Mouse (Mus musculus) lung, adult 18-20 months (tissue): ENCODE data around the gene Jarid2.

ENCODE experiments used
- DNase-seq, 2 experiments: peaks; one replicate each; pipeline ENCODE4 v3.0.0; 2022; ENCODE audit warnings: mixed read lengths in 2 of 2

Jarid2 gene

DNA sequence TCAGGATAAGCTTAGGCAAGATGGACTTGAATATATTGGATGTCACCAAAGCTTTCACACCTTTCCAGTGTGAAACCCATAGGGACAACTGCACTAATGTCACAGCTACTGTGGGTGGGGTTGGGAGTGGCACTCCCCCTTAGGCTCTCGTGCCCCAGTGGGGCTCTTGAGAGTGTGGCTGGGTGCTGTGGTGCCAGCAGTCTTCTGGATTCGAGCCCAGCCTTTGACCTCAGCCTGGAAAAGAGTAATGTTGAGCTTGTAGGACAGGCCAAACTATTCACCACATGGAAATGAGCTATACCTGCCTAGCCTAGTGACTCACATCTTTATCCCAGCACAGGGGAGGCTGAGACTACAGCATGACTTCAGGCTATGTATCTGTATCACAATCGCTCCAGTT, 194.8 kb downstream of the Jarid2 start:
- no peak for DNase-seq

DNA sequence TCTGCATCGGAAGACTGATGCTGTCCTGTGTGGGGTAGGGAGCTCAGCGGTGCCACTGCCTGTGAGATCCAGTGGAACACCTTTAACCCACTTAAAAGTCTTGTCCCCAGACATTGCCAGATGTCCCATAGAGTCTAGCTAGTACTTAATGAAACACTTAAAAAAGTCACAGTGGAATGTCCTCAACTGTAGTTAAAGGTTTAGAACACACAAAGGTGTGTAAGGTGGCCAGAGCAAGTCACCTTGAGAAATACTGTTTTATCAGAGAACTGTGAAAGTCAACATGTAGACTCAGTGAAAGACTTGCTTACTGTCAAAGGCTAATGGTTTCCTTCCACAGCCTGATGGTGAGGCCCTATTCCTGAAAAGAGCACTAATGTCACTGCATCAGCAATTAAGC, 195.9 kb downstream of the Jarid2 start:
- no peak for DNase-seq

DNA sequence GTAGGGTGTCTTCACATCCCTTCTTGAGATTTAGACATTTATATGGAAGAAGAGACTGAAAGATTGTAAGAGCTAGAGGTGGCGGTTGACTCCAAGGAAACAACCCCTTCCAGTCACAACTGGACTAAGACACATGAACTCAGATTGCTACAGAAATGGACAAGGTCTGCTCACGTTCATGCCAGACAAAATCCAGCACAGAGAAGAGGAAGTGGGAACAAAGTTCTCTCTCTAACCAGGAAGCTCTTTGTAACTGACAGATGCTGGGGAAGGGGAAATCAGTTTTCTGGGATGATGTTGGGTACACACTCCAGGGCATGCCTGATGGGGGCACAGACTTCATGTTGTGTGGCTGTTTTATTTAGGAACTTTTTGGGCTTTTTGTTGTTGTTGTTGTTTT, 197.0 kb downstream of the Jarid2 start:
- no peak for DNase-seq

DNA sequence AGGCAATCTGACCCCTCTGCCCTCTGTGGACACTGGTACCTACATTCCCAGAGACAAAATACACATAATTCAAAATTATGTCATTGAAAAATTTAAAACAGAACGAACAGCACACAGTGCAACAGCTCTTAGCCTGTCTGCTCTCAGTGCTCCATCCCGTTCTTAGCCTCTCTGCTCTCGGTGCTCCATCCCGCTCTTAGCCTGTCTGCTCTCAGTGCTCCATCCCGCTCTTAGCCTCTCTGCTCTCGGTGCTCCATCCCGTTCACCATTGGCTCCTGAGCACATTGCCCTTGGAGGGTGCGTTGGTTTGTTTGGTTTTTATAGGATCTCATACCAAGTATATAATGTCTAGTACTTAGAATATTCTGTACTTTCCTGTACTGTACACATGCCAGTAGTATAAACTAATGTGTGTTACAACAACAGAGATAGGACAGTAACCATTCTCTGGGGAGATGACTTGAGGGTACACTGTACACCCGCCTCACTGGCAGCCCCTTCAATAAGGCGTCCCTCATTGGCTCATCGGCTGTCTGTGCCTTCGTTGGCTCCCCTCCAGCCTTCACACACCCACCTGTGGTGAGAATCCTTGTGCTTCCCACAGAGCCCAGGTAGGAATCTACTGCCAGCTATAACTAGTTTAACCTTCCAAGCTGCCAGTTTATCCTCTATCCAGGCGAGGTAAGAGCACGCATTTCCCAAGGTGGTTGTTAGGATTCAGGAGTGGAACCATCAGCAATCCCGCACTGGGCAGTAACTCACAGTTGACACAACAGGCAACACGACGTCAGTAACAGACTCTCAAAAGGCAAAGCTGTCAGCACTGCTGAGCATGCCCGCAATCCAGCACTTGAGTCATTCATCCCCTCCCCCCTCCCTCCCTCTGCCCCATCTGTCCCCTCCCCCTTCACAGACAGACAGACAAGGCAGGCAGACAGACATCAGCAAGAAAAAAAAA, 203.3 kb downstream of the Jarid2 start:
- no peak for DNase-seq

DNA sequence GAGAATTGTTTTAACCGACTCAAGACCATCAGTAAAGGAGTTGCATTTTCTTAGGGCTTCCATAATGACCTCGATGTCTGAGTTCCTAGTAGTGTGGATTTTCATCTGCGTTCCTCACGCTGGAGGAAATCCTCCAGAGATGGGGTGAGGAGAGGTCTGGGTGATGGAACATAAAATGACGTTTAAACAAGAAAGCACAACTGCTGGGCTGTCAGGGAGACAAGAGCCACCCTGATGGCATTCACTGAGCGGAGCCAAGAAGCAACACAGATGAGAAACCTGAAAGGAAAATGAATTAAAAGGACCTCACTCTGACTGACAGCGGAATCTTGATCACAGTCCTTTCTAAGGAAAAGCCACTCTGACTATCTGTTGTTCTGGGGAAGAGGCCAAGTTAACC, 204.3 kb downstream of the Jarid2 start:
- no peak for DNase-seq

DNA sequence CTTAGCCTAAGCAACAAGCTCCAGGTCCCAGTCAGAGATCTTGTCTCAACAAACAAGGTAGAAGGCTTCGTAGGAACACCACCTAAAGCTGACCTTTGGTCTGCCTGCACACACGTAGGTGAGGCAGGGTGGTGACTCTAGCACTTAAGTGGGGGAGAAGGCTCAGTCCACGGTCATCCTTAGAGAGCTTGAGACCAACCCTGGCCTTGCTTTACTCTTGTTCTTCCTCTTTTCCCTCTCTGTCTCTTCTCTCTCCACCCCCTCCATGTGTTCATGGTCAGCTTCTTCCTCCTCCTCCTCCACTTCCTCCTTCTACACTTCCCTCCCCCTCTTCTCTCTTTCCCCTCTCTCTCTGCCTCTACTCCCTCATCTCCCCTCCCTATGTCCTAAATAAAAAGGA, 208.4 kb downstream of the Jarid2 start:
- DNase-seq, result no peak

DNA sequence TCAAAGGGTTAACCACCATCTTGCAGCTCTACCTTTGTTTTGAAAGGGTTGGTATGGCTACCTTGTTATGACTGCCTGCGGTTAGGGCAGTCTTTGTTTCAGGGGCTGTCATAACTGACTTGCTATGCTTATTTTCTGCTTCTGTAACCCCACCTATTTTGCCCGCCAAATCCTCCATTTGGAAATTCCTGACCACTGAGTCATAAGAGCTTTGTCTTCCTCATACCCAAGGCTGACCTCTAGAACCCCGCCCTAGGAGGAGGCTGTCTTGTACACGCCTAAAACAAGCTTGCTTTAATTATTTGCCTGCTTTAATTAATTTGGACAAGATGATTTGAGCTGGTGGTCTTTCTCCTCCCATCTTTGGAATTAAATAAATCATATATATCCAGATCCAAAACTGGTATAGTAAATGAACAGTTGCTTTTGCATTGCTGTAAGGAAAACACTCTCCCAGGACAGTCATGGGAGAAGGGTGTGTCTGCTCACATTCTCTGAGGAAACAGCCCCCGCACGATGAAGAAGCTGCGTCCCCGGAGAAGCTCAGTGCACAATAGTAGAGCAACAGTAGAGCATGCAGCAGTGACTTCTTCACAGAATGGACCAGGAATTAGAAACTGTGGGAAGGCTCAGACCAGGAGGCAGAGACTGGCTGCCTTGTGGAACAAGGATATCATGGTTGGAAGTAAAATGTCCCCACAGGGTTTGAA, 210.2 kb downstream of the Jarid2 start:
- peak; percentile 55 to 62 for DNase-seq

DNA sequence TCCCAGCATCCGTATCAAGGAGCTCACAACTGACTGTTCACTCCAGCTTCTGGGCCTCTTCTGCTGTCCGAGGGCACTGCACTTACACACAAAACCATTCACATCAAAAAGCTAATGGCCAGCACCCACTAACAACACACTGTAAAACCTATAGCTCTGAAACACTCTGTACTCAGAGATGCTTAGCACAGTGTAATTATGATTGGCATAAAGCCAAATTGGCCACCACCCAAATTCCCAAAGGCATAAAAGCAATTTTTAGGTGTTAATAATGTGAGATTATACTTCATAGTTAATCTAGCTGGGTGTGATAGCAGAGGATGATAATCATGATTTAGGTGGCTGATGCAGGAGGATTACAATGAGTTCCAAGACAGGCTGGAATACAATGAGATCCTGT, 214.3 kb downstream of the Jarid2 start:
- no peak for DNase-seq

DNA sequence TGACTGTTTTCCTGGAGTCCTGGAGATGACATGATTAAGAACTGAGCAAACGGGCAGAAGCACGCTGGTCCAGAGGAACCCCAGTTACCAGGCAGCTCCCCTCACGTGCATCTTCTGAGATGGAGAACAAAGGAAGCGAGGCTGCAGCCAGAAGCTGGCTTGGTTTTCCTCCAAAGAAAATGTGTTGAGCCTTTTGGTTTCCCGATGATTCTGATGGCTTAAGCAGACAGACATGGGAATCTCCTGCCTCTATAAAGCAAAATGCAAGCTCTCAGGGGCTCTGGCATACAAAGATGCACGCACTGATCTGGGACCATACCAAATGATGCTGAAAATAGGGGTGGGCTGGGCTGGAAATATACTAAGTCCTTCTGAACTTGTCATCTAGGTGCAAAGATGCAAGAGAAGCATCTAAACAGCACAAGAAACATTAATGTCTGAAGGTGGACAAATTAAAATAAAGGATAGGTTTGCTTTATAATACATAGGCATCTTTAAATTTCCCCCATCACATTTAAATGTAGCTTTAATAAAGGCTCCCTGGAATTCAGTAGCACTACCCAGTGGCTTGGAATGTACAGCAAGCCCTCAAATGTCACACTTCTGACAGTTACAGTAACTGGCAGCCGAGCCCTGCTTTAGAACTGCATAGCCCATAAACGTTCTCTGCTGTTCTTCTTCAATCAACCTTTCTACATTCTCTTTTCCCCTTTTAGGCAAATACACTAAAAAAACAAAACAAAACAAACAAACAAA, 217.8 kb downstream of the Jarid2 start:
- no peak for DNase-seq

DNA sequence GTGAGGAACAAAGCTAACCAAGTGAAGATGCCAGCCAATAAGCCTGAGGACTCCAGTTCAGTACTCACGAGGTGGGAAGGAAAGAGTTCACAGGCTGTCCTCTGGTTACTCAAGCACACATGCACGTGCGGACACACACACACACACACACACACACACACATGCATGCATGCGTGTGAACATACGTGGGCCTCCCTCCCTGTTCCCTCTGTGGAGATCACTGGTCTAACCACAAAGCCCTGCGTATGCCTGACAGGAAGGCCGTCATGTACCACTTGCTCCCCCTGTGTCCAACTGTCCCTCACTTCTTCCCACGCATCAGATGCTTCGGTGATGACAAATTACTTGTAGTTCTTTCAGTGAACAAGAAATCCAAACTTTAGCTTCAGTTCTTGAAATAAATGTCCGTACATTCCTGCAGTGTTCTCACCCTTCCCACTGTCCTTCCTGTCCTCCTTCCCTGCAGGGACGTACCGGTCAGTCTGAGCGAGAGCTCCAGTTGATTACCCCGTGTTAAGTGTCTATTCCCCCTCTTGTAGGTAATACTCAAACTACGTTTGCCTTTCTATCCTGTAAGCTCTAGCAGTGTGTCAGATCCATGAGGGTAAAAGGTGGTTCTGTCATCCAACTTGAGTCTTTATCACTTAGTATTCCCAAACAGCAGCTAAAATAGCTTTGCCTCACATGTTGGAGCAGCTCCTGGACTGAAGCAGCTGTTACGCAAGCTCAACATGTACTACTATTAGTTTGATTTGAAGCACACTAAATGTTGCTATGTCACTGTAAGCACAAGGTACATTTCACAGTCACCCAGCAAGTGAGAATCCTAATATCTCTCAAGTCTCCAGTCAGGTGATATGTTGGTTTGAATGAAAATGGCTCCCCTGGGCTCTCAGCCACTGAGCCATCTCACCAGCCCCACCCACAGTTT, 219.3 kb downstream of the Jarid2 start:
- no peak for DNase-seq

DNA sequence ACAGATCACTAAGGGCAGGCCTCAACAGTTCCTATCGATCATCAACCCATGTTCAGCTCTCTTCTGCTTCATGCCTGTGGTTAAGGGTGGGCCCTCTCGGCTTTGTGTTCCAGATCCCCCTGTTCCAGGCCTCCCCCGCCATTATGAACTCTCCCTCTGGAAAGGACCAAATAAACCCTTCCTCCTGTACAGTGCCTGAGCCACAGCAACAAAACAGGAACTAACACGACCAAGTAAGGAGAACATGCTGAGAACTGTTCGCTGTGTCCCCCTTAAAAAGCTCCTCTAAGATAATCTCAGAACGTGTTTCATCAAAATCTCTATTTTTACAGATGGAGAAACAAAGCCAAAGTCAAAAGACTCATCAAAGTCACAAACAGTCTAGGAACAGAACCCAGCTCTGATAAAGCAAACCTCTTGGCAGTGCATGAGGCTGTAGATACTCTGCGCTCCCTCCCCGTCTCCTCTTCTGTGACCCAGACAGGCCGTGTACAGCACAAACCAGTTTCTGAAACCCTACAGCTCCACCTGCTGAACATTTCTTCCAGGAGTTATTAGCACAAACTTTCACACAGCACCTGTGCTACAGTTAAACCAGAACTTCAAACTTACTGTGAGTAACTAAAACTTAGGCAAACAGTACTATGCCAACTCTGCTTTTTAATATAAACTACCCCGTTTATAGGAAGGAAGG, 223.3 kb downstream of the Jarid2 start:
- peak in 1 of 2 experiments; percentile 38 for DNase-seq

DNA sequence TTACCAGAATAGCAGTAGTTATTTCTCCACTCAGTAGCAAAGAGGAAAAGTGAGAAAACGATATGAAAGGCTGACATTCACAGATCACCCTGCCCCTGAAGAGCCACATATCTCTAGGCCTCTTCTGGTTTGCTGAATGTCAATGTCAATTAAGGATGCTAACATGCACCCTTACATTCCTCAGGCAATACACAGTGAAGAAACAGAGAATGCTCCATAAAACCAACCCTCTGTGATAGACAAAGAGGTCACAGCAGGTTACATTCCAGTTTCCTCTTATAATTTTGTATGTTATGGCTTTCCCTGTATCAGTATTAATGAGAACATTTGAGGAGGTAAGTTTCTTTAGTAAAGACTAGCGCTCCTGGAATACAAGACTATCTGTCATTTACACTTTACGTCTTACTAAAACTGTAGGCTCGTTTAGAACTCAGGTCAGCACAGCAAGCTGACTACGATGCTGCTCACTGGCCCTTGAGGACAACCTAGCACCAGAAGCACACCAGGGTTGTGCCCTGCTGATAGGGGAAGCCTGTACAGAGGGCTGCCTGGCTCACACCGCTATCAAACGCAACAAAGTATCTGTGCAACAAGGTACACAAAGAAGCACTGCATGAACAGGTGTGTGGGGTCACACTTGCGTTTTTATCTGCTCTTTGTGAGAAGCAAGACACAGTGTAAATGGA, 224.4 kb downstream of the Jarid2 start:
- no peak for DNase-seq

DNA sequence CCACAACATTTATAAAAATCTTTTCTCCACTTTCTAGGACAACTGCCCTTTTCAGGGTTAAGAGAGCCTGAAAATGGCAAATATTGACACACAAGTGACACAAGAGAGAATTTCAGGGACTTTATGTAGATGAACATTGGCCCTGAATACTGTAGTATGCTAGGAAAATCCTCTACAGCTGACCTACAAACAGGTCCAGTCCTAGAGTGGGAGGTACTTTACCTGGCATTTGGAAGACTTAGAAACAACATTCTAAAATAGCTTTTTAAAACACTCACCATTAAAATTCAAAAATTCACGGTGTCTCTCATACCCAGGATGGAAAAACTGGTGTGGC, 224.9 kb downstream of the Jarid2 start:
- no peak for DNase-seq

DNA sequence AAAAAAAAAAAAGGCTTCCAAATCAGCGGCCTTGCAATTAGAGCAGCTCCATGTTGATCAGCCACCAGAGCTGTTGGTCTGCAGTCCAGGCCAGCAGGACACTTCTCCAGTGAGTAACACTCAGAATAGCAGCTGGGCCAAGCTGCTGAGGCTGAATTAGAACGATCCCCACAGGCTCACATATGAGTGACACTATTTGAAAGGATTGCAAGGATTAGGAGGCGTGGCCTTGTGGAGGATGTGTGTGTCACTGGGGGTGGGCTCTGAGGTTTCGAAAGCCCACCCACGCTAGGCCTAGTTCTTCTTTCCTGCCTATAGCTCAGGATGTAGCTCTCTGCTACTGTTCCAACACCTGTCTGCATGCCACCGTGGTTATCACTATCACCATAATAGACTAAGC, 226.5 kb downstream of the Jarid2 start:
- no peak for DNase-seq

DNA sequence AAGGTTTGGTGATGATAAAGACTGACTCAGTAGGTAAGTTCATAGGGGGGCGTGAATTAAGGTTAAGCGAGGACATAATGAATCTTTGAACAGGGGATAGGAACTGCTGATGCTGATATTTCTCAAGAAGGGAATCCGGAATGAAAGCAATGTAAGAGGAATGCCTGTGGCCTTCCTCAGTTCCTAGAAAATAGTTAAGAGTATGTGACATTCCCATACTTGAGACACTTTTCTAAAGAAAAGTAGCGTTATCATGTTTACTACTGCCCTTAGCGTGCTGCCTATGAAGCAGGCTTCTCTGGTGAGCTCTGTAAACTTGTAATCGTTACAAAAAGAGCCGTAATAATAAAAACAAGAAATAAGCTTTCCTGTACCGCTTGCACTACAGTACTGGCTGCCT, 227.8 kb downstream of the Jarid2 start:
- DNase-seq, result no peak

DNA sequence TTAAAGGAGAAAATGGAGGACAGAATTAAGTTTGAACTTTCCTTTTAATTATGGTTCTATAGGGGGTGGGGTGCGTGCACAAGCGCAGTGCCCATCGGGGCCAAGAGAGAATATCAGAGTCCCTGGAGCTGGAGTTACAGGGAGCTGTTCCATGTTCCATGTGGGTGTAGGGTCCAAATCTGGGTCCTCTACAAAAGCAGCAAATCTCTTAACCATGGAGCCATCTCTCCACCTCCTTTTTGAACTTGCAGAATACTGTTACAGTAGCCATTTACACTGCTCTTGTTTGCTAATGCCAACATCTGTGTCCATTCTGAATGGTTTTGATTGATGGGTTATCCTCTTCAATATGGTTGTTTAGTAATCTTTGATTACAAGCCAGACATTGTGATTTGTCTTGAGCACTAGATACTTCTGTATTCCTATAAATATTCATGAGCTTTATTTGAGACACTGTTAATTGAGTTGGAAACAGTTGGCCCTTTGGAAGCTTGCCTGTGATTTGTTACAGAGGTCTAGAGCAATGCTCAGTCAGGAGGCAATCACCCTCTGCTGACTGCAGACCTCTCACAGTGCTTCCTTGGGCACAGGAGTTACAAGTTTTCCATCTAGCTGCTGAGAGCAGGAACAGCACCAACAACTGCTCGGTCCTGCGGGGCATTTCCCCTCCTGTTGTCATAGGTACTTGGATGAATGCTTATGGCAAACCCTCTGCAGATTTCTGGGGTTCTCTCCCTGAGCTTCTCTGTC, 231.4 kb downstream of the Jarid2 start:
- DNase-seq, result no peak
